Mouse (Mus musculus) bone marrow macrophage, adult 2 months (primary cell): ENCODE results near the gene Alox12e.

Source experiments
- CTCF ChIP-seq: IDR thresholded peaks from 2 replicates; pipeline ENCODE4 v1.5.1; 2012; ENCODE audit warnings: low read depth, mild to moderate bottlenecking, low read length, moderate library complexity
- POLR2A ChIP-seq: IDR thresholded peaks from 2 replicates; pipeline ENCODE4 v1.6.1; 2012; ENCODE audit warnings: mild to moderate bottlenecking, low read depth, low read length, borderline replicate concordance

- TF ChIP-seq POLR2A, result no peak
- TF ChIP-seq CTCF, result no peak
Observed at GRCm38 (mm10) chr11:70309341-70309740, 13.1 kb downstream of the Alox12e start.
